Mouse (Mus musculus): Measurements from ENCODE around the gene Gm16181. TPM values are rescaled to one million over a fixed set of nuclear protein-coding genes. Genes with fewer than 3 reads are reported as not detected.

Gm16181 gene
- 0.72 TPM for polyA plus RNA-seq (2015; fragmentation: Illumina TruSeq; extraction: RNeasy Lipid Tissue Mini Kit (QIAGEN cat#74804); ENCODE audit: insufficient read depth, low replicate concordance)

GRCm38 (mm10) chr17:35220156-35220952, at the start of gene Gm16181:
Gene Gm16181 (plus strand): TSS chr17:35220834.

GRCm38 (mm10) chr17:35175968-35176367, 44.7 kb upstream of the Gm16181 start, which contains the start of gene Aif1:
Gene Aif1 (minus strand): TSS chr17:35176068.

DNA sequence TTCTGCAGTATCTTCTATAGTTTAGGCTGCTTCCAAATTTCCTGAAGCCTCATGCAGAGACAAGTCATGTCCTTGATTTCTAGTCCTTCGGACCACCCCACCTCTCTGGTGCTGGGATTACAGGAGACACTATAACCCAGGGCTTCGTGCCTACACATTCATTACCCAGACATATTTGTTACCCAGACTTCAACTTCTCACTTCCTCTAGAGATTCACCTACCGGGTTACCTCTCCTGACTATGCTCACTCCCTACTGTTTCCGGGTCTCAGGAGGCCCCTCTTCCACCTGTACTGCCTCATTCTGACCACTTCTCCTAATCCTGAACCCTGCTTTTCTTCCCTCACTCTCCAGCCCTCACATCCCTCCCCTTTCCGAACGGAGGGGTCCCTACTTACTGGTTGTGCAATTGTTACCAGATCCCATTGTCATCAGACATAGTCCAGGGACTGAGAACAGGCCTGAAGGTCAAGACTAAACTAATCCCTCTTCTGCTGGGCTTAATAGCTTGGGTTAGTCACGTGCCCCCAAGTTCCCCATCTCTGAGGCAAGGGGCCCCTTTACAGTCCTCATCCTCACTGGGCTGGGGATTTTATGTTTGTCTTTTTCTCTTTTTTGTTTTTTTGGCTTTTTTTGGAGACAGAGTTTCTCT, 32.5 kb upstream of the Gm16181 start, which contains the start of gene Lst1:
Gene Lst1 (minus strand): TSS at position 481 of the 652 bp plus-strand sequence.

GRCm38 (mm10) chr17:35193881-35194843, 26.5 kb upstream of the Gm16181 start, which contains the start of gene Ltb:
Gene Ltb (plus strand): TSS chr17:35194439.

DNA sequence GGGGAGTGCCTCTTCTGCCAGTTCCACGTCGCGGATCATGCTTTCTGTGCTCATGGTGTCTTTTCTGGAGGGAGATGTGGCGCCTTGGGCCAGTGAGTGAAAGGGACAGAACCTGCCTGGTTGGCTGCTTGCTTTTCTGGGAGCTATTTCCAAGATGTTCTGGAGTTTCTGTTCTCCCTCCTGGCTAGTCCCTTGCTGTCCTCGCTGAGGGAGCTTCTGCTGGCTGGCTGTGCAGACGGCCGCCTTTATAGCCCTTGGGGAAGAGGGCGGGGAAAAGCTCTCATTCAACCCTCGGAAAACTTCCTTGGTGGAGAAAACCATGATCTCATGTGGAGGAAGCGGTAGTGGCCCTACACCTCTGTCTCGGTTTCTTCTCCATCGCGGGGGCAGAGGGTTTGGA, 18.8 kb upstream of the Gm16181 start, which contains the start of gene Tnf:
Gene Tnf (minus strand): TSS at position 221 of the 400 bp plus-strand sequence.

GRCm38 (mm10) chr17:35204494-35205379, 15.9 kb upstream of the Gm16181 start, which contains the start of gene Lta:
Gene Lta (minus strand): TSS chr17:35205351.

DNA sequence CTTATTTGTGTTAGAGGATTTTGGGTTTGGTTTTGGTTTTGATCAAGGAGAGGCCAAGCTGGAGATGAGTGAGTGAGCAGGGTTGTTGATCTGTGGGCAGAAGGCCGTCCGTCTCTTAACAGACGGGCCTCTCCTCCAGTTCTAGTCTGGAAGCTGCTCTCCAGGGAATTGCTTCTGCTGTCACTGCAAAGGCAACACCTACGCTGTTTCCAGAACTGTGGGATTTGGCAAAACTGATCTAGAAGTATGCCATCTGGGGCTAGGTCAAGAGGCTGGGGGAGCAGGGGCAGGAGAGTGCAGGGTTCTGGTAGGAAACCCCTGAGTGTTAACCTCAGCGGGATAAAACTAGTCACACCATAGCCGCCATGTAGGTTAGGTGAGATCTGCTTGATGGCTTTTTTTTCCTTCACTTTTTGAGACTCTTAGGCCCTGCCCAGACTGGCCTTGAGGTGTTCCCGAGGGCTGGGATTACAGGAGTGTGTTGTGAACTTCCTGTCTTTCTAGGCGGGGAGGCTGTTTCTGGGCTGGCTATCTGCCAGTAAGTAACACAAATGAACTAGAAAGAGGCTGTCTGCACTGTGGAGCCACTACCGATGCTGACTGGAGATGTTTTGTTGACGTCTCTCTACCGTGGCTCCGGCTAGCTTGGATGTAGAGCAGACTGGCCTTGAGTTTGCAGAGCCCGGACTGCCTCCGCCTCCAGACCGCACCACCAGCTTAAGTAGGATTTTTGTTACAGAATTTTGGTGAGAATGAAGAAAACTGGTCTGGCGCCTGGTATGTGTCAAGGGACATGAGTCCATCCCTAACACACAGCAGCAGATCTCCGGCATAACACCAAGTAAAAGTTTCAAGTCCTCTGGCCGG, 12.7 kb downstream of the Gm16181 start, which contains the start of gene Atp6v1g2:
Gene Atp6v1g2 (plus strand): TSS at position 547 of the 867 bp plus-strand sequence.

GRCm38 (mm10) chr17:35235614-35236389, 15.2 kb downstream of the Gm16181 start, which contains the start of gene Nfkbil1:
Gene Nfkbil1 (minus strand): TSS chr17:35235792.

DNA sequence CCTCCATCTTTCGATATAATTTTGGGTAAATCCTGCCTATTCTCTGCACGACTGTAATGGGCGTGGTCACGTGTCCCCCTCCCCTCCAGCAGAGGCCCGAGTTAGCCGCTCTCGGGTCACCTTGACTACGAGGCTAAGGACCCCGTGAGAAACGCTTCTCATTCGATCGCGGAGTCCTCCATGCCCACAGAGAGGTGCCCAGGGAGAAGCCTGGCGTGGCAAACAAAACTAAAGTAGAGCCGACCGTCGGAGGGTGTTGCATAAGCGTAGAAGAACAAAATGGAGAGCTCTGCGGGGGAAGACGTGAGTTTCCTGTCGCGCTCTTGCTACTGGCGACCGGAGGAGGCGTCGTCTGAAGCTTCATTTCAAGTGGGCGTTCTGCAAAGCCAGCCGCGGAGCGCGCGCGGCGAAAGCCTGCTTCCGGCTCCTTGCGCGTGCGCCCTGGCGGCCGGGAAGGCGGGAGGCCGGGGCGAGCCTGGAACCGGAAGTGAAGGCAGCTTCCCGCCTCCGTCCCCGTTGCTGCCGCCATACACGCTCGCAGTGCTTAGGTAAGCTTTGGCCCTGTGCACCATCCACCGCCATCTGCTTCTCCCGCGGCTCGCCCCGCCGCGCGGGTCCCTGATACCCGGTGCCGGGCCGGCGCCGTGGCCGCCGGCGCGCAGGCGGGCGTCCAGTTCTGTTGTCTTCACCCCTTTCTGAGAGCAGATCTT, 20.8 kb downstream of the Gm16181 start, which contains the start of gene Ddx39b:
Gene Ddx39b (plus strand): TSS at position 442 of the 710 bp plus-strand sequence.

DNA sequence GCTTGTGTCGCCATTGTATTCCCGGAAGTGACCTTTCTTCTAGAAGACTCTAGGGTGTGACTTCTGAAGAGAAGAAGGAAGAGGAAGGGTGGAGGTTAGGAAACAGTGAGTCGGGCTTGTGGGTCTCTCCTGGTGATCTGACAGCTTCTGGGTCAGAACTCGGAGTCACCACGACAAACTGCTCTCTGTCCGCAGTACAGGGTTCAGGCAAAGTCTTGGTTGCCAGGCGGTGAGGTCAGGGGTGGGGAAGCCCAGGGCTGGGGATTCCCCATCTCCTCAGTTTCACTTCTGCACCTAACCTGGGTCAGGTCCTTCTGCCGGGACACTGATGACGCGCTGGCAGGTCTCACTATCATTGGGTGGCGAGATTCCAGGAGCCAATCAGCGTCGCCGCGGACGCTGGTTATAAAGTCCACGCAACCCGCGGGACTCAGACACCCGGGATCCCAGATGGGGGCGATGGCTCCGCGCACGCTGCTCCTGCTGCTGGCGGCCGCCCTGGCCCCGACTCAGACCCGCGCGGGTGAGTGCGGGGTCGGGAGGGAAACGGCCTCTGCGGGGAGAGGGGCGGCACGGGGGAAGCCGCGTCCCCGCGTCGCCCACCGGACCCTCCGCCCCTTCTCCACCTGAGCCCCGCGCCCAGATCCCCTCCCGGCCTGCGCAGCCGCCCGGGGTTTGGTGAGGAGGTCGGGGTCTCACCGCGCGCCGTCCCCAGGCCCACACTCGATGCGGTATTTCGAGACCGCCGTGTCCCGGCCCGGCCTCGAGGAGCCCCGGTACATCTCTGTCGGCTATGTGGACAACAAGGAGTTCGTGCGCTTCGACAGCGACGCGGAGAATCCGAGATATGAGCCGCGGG, 42.3 kb downstream of the Gm16181 start, which contains the start of gene H2-D1:
Gene H2-D1 (plus strand): TSS at position 67 of the 859 bp plus-strand sequence.

Other genes with a start within 250 kb of the Gm16181 start
- 0.52 TPM for gene Hspa1a, start 248.7 kb upstream of the Gm16181 start, polyA plus RNA-seq (2015; fragmentation: Illumina TruSeq; extraction: RNeasy Lipid Tissue Mini Kit (QIAGEN cat#74804); ENCODE audit: insufficient read depth, low replicate concordance)
- gene Hspa1l, start 248.1 kb upstream of the Gm16181 start, polyA plus RNA-seq (2015; fragmentation: Illumina TruSeq; extraction: RNeasy Lipid Tissue Mini Kit (QIAGEN cat#74804); ENCODE audit: insufficient read depth, low replicate concordance), result not detected
- gene Lsm2, start 239.0 kb upstream of the Gm16181 start, polyA plus RNA-seq (2015; fragmentation: Illumina TruSeq; extraction: RNeasy Lipid Tissue Mini Kit (QIAGEN cat#74804); ENCODE audit: insufficient read depth, low replicate concordance), result 45.5 TPM
- gene Vars, start 219.8 kb upstream of the Gm16181 start, polyA plus RNA-seq (2015; fragmentation: Illumina TruSeq; extraction: RNeasy Lipid Tissue Mini Kit (QIAGEN cat#74804); ENCODE audit: insufficient read depth, low replicate concordance), result 100 TPM
- 0.54 TPM for gene Vwa7, start 204.3 kb upstream of the Gm16181 start, polyA plus RNA-seq (2015; fragmentation: Illumina TruSeq; extraction: RNeasy Lipid Tissue Mini Kit (QIAGEN cat#74804); ENCODE audit: insufficient read depth, low replicate concordance)
- gene Sapcd1, start 192.8 kb upstream of the Gm16181 start, polyA plus RNA-seq (2015; fragmentation: Illumina TruSeq; extraction: RNeasy Lipid Tissue Mini Kit (QIAGEN cat#74804); ENCODE audit: insufficient read depth, low replicate concordance), result 2.6 TPM
- 6.1 TPM for gene Msh5, start 174.1 kb upstream of the Gm16181 start, polyA plus RNA-seq (2015; fragmentation: Illumina TruSeq; extraction: RNeasy Lipid Tissue Mini Kit (QIAGEN cat#74804); ENCODE audit: insufficient read depth, low replicate concordance)
- gene Clic1, start 170.9 kb upstream of the Gm16181 start, polyA plus RNA-seq (2015; fragmentation: Illumina TruSeq; extraction: RNeasy Lipid Tissue Mini Kit (QIAGEN cat#74804); ENCODE audit: insufficient read depth, low replicate concordance), result 228 TPM
- 3.2 TPM for gene Ddah2, start 161.8 kb upstream of the Gm16181 start, polyA plus RNA-seq (2015; fragmentation: Illumina TruSeq; extraction: RNeasy Lipid Tissue Mini Kit (QIAGEN cat#74804); ENCODE audit: insufficient read depth, low replicate concordance)
- 0.26 TPM for gene Ly6g6c, start 155.4 kb upstream of the Gm16181 start, polyA plus RNA-seq (2015; fragmentation: Illumina TruSeq; extraction: RNeasy Lipid Tissue Mini Kit (QIAGEN cat#74804); ENCODE audit: insufficient read depth, low replicate concordance)
- 2.5 TPM for gene Mpig6b, start 154.7 kb upstream of the Gm16181 start, polyA plus RNA-seq (2015; fragmentation: Illumina TruSeq; extraction: RNeasy Lipid Tissue Mini Kit (QIAGEN cat#74804); ENCODE audit: insufficient read depth, low replicate concordance)
- gene Ly6g6e, start 143.9 kb upstream of the Gm16181 start, polyA plus RNA-seq (2015; fragmentation: Illumina TruSeq; extraction: RNeasy Lipid Tissue Mini Kit (QIAGEN cat#74804); ENCODE audit: insufficient read depth, low replicate concordance), result not detected
- gene Ly6g6d, start 142.8 kb upstream of the Gm16181 start, polyA plus RNA-seq (2015; fragmentation: Illumina TruSeq; extraction: RNeasy Lipid Tissue Mini Kit (QIAGEN cat#74804); ENCODE audit: insufficient read depth, low replicate concordance), result not detected
- gene Ly6g6f, start 135.2 kb upstream of the Gm16181 start, polyA plus RNA-seq (2015; fragmentation: Illumina TruSeq; extraction: RNeasy Lipid Tissue Mini Kit (QIAGEN cat#74804); ENCODE audit: insufficient read depth, low replicate concordance), result 0.93 TPM
- 19.7 TPM for gene Abhd16a, start 131.6 kb upstream of the Gm16181 start, polyA plus RNA-seq (2015; fragmentation: Illumina TruSeq; extraction: RNeasy Lipid Tissue Mini Kit (QIAGEN cat#74804); ENCODE audit: insufficient read depth, low replicate concordance)
- gene Ly6g5c, start 112.6 kb upstream of the Gm16181 start, polyA plus RNA-seq (2015; fragmentation: Illumina TruSeq; extraction: RNeasy Lipid Tissue Mini Kit (QIAGEN cat#74804); ENCODE audit: insufficient read depth, low replicate concordance), result not detected
- gene Ly6g5b, start 105.4 kb upstream of the Gm16181 start, polyA plus RNA-seq (2015; fragmentation: Illumina TruSeq; extraction: RNeasy Lipid Tissue Mini Kit (QIAGEN cat#74804); ENCODE audit: insufficient read depth, low replicate concordance), result 1.6 TPM
- gene Gpank1, start 99.4 kb upstream of the Gm16181 start, polyA plus RNA-seq (2015; fragmentation: Illumina TruSeq; extraction: RNeasy Lipid Tissue Mini Kit (QIAGEN cat#74804); ENCODE audit: insufficient read depth, low replicate concordance), result 24.2 TPM
- gene Csnk2b, start 98.8 kb upstream of the Gm16181 start, polyA plus RNA-seq (2015; fragmentation: Illumina TruSeq; extraction: RNeasy Lipid Tissue Mini Kit (QIAGEN cat#74804); ENCODE audit: insufficient read depth, low replicate concordance), result 133 TPM
- gene D17H6S53E, start 94.5 kb upstream of the Gm16181 start, polyA plus RNA-seq (2015; fragmentation: Illumina TruSeq; extraction: RNeasy Lipid Tissue Mini Kit (QIAGEN cat#74804); ENCODE audit: insufficient read depth, low replicate concordance), result 15.5 TPM
- gene Apom, start 88.8 kb upstream of the Gm16181 start, polyA plus RNA-seq (2015; fragmentation: Illumina TruSeq; extraction: RNeasy Lipid Tissue Mini Kit (QIAGEN cat#74804); ENCODE audit: insufficient read depth, low replicate concordance), result 0.33 TPM
- 69.9 TPM for gene Bag6, start 85.7 kb upstream of the Gm16181 start, polyA plus RNA-seq (2015; fragmentation: Illumina TruSeq; extraction: RNeasy Lipid Tissue Mini Kit (QIAGEN cat#74804); ENCODE audit: insufficient read depth, low replicate concordance)
- 58.2 TPM for gene Prrc2a, start 55.9 kb upstream of the Gm16181 start, polyA plus RNA-seq (2015; fragmentation: Illumina TruSeq; extraction: RNeasy Lipid Tissue Mini Kit (QIAGEN cat#74804); ENCODE audit: insufficient read depth, low replicate concordance)
- 157 TPM for gene Aif1, start 44.8 kb upstream of the Gm16181 start, polyA plus RNA-seq (2015; fragmentation: Illumina TruSeq; extraction: RNeasy Lipid Tissue Mini Kit (QIAGEN cat#74804); ENCODE audit: insufficient read depth, low replicate concordance)
- 139 TPM for gene Lst1, start 32.4 kb upstream of the Gm16181 start, polyA plus RNA-seq (2015; fragmentation: Illumina TruSeq; extraction: RNeasy Lipid Tissue Mini Kit (QIAGEN cat#74804); ENCODE audit: insufficient read depth, low replicate concordance)
- gene Ltb, start 26.4 kb upstream of the Gm16181 start, polyA plus RNA-seq (2015; fragmentation: Illumina TruSeq; extraction: RNeasy Lipid Tissue Mini Kit (QIAGEN cat#74804); ENCODE audit: insufficient read depth, low replicate concordance), result 99.6 TPM
- gene Tnf, start 18.8 kb upstream of the Gm16181 start, polyA plus RNA-seq (2015; fragmentation: Illumina TruSeq; extraction: RNeasy Lipid Tissue Mini Kit (QIAGEN cat#74804); ENCODE audit: insufficient read depth, low replicate concordance), result 15.3 TPM
- 24.3 TPM for gene Lta, start 15.5 kb upstream of the Gm16181 start, polyA plus RNA-seq (2015; fragmentation: Illumina TruSeq; extraction: RNeasy Lipid Tissue Mini Kit (QIAGEN cat#74804); ENCODE audit: insufficient read depth, low replicate concordance)
- 14.4 TPM for gene Atp6v1g2, start 12.8 kb downstream of the Gm16181 start, polyA plus RNA-seq (2015; fragmentation: Illumina TruSeq; extraction: RNeasy Lipid Tissue Mini Kit (QIAGEN cat#74804); ENCODE audit: insufficient read depth, low replicate concordance)
- gene Nfkbil1, start 15.0 kb downstream of the Gm16181 start, polyA plus RNA-seq (2015; fragmentation: Illumina TruSeq; extraction: RNeasy Lipid Tissue Mini Kit (QIAGEN cat#74804); ENCODE audit: insufficient read depth, low replicate concordance), result 3.1 TPM
- gene Ddx39b, start 20.9 kb downstream of the Gm16181 start, polyA plus RNA-seq (2015; fragmentation: Illumina TruSeq; extraction: RNeasy Lipid Tissue Mini Kit (QIAGEN cat#74804); ENCODE audit: insufficient read depth, low replicate concordance), result 220 TPM
- gene H2-D1, start 41.9 kb downstream of the Gm16181 start, polyA plus RNA-seq (2015; fragmentation: Illumina TruSeq; extraction: RNeasy Lipid Tissue Mini Kit (QIAGEN cat#74804); ENCODE audit: insufficient read depth, low replicate concordance), result 1,132 TPM
- not detected for gene H2-Q1, start 99.6 kb downstream of the Gm16181 start, polyA plus RNA-seq (2015; fragmentation: Illumina TruSeq; extraction: RNeasy Lipid Tissue Mini Kit (QIAGEN cat#74804); ENCODE audit: insufficient read depth, low replicate concordance)
- 0.76 TPM for gene H2-Q2, start 121.4 kb downstream of the Gm16181 start, polyA plus RNA-seq (2015; fragmentation: Illumina TruSeq; extraction: RNeasy Lipid Tissue Mini Kit (QIAGEN cat#74804); ENCODE audit: insufficient read depth, low replicate concordance)
- 233 TPM for gene H2-Q4, start 158.8 kb downstream of the Gm16181 start, polyA plus RNA-seq (2015; fragmentation: Illumina TruSeq; extraction: RNeasy Lipid Tissue Mini Kit (QIAGEN cat#74804); ENCODE audit: insufficient read depth, low replicate concordance)
- gene H2-Q6, start 204.0 kb downstream of the Gm16181 start, polyA plus RNA-seq (2015; fragmentation: Illumina TruSeq; extraction: RNeasy Lipid Tissue Mini Kit (QIAGEN cat#74804); ENCODE audit: insufficient read depth, low replicate concordance), result 354 TPM
- 333 TPM for gene H2-Q7, start 218.3 kb downstream of the Gm16181 start, polyA plus RNA-seq (2015; fragmentation: Illumina TruSeq; extraction: RNeasy Lipid Tissue Mini Kit (QIAGEN cat#74804); ENCODE audit: insufficient read depth, low replicate concordance)
- 14.7 TPM for gene H2-Q10, start 249.3 kb downstream of the Gm16181 start, polyA plus RNA-seq (2015; fragmentation: Illumina TruSeq; extraction: RNeasy Lipid Tissue Mini Kit (QIAGEN cat#74804); ENCODE audit: insufficient read depth, low replicate concordance)

All from spleen, adult 10 weeks (tissue).